Mouse (Mus musculus) midbrain, embryonic 11.5 days (tissue): ENCODE results near the gene Plac8. TPM values are rescaled to one million over a fixed set of nuclear protein-coding genes. Genes with fewer than 3 reads are reported as not detected.

ENCODE experiments used
- ATAC-seq: fragments of 200-750 bp; cut with Nextera tagmentation; 2 replicates; pipeline ENCODE4 v1.8.0; 2017; ENCODE audit warnings: moderate TSS enrichment, moderate library complexity; ENCODE audit not compliant: low FRiP score
- DNase-seq: peaks from one replicate; pipeline ENCODE4 v3.0.0; 2015; ENCODE audit warnings: low spot score; ENCODE audit errors: missing footprints
- H3K27ac ChIP-seq: fragments of 300-500 bp; sonication (generic); 2 replicates; pipeline ENCODE4 v1.5.1; 2014; ENCODE audit warnings: low read depth, low read length
- H3K27me3 ChIP-seq: fragments of 300-500 bp; sonication (generic); 2 replicates; pipeline ENCODE4 v1.6.1; 2014; ENCODE audit warnings: mild to moderate bottlenecking, low read length, moderate library complexity, mixed read lengths; ENCODE audit not compliant: control insufficient read depth, insufficient read depth
- H3K36me3 ChIP-seq: fragments of 300-500 bp; sonication (generic); 2 replicates; pipeline ENCODE4 v1.6.1; 2014; ENCODE audit warnings: mild to moderate bottlenecking, low read length, moderate library complexity, mixed read lengths; ENCODE audit not compliant: control insufficient read depth, insufficient read depth
- H3K4me1 ChIP-seq: fragments of 300-500 bp; sonication (generic); 2 replicates; pipeline ENCODE4 v1.6.1; 2014; ENCODE audit warnings: low read length; ENCODE audit not compliant: control insufficient read depth, insufficient read depth
- H3K4me2 ChIP-seq: fragments of 300-500 bp; sonication (generic); 2 replicates; pipeline ENCODE4 v1.6.1; 2014; ENCODE audit warnings: mild to moderate bottlenecking, moderate library complexity
- H3K4me3 ChIP-seq: fragments of 300-500 bp; sonication (generic); 2 replicates; pipeline ENCODE4 v1.5.1; 2014; ENCODE audit warnings: low read depth, low read length
- H3K9ac ChIP-seq: fragments of 300-500 bp; sonication (generic); 2 replicates; pipeline ENCODE4 v1.6.1; 2014; ENCODE audit warnings: low read length
- H3K9me3 ChIP-seq: fragments of 300-500 bp; sonication (generic); 2 replicates; pipeline ENCODE4 v1.6.1; 2016; ENCODE audit warnings: low read length; ENCODE audit not compliant: control insufficient read depth
- WGBS: fragments of 180-500 bp; shearing (Covaris S2); extraction: QIAGEN DNeasy Blood & Tissue Kit; methylation state at CpG from one replicate; pipeline ENCODE4 v1.1.7; 2014; 5-methylcytosine and 5-hydroxymethylcytosine counted together
- polyA plus RNA-seq: library from polyadenylated mRNA; unstranded; fragments of >200 nt; fragmentation: Nextera tagmentation; extraction: Ambion mirVana; gene quantifications from 2 replicates; pipeline ENCODE4 v1.2.1, GENCODE M21; 2014

The Plac8 gene
- polyA plus RNA-seq, 1 experiment from 2014 or later = 1.7 TPM

DNA sequence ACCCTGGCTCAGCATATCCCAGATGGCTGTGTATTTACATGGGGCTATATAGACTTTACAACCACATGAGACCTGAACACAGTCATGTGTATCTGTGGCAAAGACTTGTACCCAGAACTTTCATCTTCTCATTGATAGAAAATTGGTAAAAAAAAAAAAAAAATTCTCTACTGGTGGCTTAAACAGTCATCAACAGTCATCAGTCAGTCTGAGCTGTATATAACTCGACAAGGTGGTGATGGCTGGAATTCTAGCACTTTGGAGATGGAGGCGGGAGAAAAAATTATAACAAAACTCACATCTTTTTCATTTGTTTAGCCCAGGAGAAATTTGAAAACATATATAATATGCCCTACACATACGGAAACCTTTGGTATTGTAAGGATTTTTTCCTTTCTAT is 3.2 kb downstream of the Plac8 start:
- H3K9ac ChIP-seq = no peak overlapping the region
- no peak overlapping the region for H3K27ac ChIP-seq
- no peak for ATAC-seq
- no peak for DNase-seq
- no peaks in the 10 kb centered on the region for H3K27me3 ChIP-seq
- H3K36me3 ChIP-seq = no peaks in the 10 kb centered on the region
- H3K4me3 ChIP-seq = no peak overlapping the region
- 89% methylated on average over 3 of the region's 3 CpGs for WGBS
- no peaks in the 10 kb centered on the region for H3K9me3 ChIP-seq
- no peak overlapping the region for H3K4me2 ChIP-seq
- H3K4me1 ChIP-seq = no peaks in the 10 kb centered on the region

GRCm38 (mm10) chr5:100568177-100568576 is 3.9 kb downstream of the Plac8 start:
- DNase-seq (no peak), ATAC-seq (no peak)
- Histone ChIP-seq H3K36me3 (no peaks in the 10 kb centered on the region), H3K4me1 (no peaks in the 10 kb centered on the region), H3K27me3 (no peaks in the 10 kb centered on the region), H3K27ac (no peak overlapping the region), H3K9ac (no peak overlapping the region), H3K4me2 (no peak overlapping the region), H3K4me3 (no peak overlapping the region), H3K9me3 (no peaks in the 10 kb centered on the region)
- WGBS = 88% methylated on average over 8 of the region's 8 CpGs

DNA sequence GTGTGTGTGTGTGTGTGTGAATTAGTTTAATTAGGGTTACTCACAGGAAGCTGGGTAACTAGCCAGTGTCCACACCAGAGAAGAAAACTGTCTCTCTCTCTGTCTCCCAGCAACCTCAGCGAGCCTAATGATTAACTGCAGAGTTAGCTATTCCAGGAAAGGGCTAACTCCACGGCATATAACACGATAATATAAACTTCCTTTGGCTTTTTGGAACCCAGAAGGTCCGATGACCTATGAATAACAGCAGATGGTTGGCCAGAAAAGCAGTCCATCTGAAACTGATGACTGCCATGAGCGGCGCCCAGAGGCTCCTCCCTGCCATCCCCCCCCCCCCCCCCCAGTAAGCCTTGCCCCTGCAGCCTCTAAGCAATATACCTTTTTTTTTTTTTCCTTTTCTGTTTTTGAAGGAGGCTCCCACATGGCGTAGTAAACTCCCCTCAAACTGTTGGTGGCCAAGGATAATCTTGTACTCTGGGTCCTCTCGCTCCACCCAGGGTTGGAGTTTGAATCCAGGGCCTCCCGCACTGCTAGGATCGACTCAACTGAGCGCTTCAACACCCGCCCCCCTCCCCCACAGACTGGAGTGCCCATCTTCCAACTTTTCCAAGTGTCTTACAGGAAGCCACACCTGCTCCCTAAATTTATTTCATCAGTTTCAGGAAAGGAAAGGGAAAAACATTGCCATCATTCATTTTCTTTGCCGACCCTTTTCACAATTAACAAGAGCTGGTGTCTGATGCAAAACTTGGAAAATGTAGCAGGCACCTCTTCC is 4.6 kb downstream of the Plac8 start:
- Histone ChIP-seq H3K9me3 (no peaks in the 10 kb centered on the region), H3K36me3 (no peaks in the 10 kb centered on the region), H3K27me3 (no peaks in the 10 kb centered on the region), H3K4me1 (no peaks in the 10 kb centered on the region), H3K9ac (no peak overlapping the region), H3K27ac (no peak overlapping the region), H3K4me2 (no peak overlapping the region), H3K4me3 (no peak overlapping the region)
- no peak for ATAC-seq
- WGBS = 86% methylated on average over 13 of the region's 13 CpGs
- no peak for DNase-seq

- ATAC-seq = no peak
These were observed 5.2 kb downstream of the Plac8 start for GRCm38 (mm10) chr5:100566798-100567197.

DNA sequence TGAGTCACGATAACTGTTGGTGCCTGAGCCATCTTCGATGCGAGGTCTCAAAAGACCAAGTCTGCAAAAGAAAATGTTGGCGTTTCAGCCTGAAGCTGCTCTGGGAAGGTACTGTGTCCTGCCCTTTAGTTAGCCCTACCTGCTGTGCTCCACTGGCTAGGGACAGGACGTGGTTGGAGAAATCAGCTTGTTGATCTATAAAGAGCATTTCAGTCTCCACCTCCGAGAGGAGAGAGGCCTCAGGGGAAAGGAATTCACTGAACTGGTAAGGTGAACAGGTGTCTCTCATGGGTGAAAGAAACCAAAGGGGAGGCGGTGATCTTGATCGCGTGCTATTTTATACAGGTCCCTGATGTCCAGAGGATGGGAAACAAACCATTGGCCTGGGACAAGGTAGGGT is 9.3 kb downstream of the Plac8 start:
- Histone ChIP-seq H3K27me3 (no peaks in the 10 kb centered on the region), H3K36me3 (no peaks in the 10 kb centered on the region), H3K9me3 (no peaks in the 10 kb centered on the region), H3K4me2 (no peak overlapping the region), H3K9ac (no peak overlapping the region), H3K4me3 (no peak overlapping the region), H3K27ac (no peak overlapping the region), H3K4me1 (no peaks in the 10 kb centered on the region)
- no peak for ATAC-seq
- DNase-seq = no peak
- WGBS = 90% methylated on average over 9 of the region's 9 CpGs

More at GRCm38 (mm10) chr5:100566798-100567197, 5.2 kb downstream of the Plac8 start:
- no peak overlapping the region for H3K4me2 ChIP-seq
- H3K4me3 ChIP-seq = no peak overlapping the region
- H3K27ac ChIP-seq = no peak overlapping the region
- no peak for DNase-seq
- no peaks in the 10 kb centered on the region for H3K27me3 ChIP-seq
- 84% methylated on average over 2 of the region's 2 CpGs for WGBS
- H3K9ac ChIP-seq = no peak overlapping the region
- no peaks in the 10 kb centered on the region for H3K9me3 ChIP-seq
- H3K4me1 ChIP-seq = no peaks in the 10 kb centered on the region
- no peaks in the 10 kb centered on the region for H3K36me3 ChIP-seq

- ATAC-seq (no peak), DNase-seq (no peak)
- no peak overlapping the region for H3K4me3 ChIP-seq
- no peak overlapping the region for H3K9ac ChIP-seq
- no peaks in the 10 kb centered on the region for H3K27me3 ChIP-seq
- no peaks in the 10 kb centered on the region for H3K4me1 ChIP-seq
- H3K36me3 ChIP-seq = no peaks in the 10 kb centered on the region
- WGBS = 96% methylated on average over 7 of the region's 7 CpGs
- no peak overlapping the region for H3K27ac ChIP-seq
- no peaks in the 10 kb centered on the region for H3K9me3 ChIP-seq
- H3K4me2 ChIP-seq = no peak overlapping the region
These were observed 12.7 kb downstream of the Plac8 start for GRCm38 (mm10) chr5:100559357-100559756.

GRCm38 (mm10) chr5:100558783-100559182 is 13.3 kb downstream of the Plac8 start:
- H3K4me1 ChIP-seq = no peaks in the 10 kb centered on the region
- DNase-seq = no peak
- no peak for ATAC-seq
- H3K4me2 ChIP-seq = no peak overlapping the region
- no peak overlapping the region for H3K4me3 ChIP-seq
- H3K36me3 ChIP-seq = no peaks in the 10 kb centered on the region
- no peaks in the 10 kb centered on the region for H3K9me3 ChIP-seq
- 88% methylated on average over 3 of the region's 3 CpGs for WGBS
- no peak overlapping the region for H3K27ac ChIP-seq
- H3K9ac ChIP-seq = no peak overlapping the region
- H3K27me3 ChIP-seq = no peaks in the 10 kb centered on the region

- no peaks in the 10 kb centered on the region for H3K27me3 ChIP-seq
These were observed 14.5 kb downstream of the Plac8 start for GRCm38 (mm10) chr5:100557537-100557936.

GRCm38 (mm10) chr5:100557019-100557418 is 15.0 kb downstream of the Plac8 start:
- Histone ChIP-seq H3K4me1 (no peaks in the 10 kb centered on the region), H3K4me3 (no peak overlapping the region), H3K36me3 (no peaks in the 10 kb centered on the region), H3K4me2 (no peak overlapping the region), H3K9me3 (no peaks in the 10 kb centered on the region), H3K27me3 (no peaks in the 10 kb centered on the region), H3K27ac (no peak overlapping the region), H3K9ac (no peak overlapping the region)
- DNase-seq (no peak), ATAC-seq (no peak)
- 88% methylated on average over 14 of the region's 14 CpGs for whole genome bisulfite sequencing

More at GRCm38 (mm10) chr5:100557537-100557936, 14.5 kb downstream of the Plac8 start:
- H3K9ac ChIP-seq = no peak overlapping the region
- H3K36me3 ChIP-seq = no peaks in the 10 kb centered on the region
- no peak overlapping the region for H3K4me2 ChIP-seq
- no peaks in the 10 kb centered on the region for H3K9me3 ChIP-seq
- ATAC-seq (no peak), DNase-seq (no peak)
- H3K4me1 ChIP-seq = no peaks in the 10 kb centered on the region
- H3K27ac ChIP-seq = no peak overlapping the region
- 77% methylated on average over 9 of the region's 9 CpGs for WGBS
- no peak overlapping the region for H3K4me3 ChIP-seq
